Mouse (Mus musculus): ENCODE measurements around the gene Aebp2.
A peak's percentile ranks its signal among the peaks of the same experiment; 100 is the strongest.

Aebp2 gene

DNA sequence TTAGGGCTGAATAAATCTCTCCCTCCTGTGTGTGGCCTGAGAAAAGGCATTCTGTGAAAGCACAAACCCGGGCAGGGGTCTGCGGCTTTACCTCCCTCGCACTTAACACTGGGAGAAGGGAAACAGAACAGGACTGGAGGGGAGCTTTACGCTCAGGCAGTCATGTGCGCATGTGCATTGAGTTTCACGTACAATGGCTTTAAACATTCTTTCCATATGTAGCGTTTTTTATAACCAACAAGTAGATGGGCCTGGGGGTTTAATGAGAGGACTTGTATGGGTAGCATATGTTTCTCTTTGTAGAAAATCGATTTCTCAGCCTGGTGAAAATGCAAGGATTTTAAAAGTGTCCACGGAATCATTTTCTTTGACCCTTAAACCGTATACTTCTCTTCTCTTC, 82.7 kb downstream of the Aebp2 start:
- no peak for DNase-seq

DNA sequence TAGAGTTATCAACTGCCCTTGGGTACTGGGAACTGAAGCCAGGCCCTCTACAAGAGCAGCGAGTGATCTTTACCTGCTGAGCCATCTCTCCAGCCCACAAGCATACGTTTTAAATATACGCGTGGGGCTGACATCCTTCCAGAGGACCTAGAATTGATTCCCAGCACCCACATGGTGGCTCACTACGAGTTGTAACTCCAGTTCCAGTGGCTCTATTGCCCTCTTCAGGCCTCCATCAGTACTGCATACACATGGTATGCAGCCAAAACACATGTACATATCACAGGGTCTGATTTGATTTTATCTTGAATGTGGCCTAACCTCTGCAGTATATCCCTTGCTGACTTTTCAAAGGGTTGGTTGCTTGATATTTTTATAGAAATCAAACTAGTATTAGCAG, 83.6 kb downstream of the Aebp2 start:
- DNase-seq, result no peak

DNA sequence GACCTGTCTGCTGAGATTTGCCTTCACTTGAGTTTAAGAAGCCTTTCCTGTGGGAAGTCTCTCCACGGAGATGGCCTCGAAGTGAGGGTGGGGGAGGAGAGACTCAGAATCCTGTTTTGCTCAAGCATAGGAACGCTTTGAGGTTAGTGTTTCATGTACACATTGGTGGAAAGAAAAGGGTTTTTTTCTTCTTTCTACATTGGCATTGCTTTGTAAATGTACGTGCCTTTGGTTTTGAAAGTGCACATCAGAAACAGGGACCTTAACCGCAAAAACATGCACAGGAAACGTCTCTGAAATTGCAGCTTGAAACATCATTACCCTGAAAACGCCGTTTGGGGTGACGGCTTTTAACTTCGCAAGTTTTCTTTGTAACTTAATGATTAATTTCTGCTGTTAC, 85.6 kb downstream of the Aebp2 start:
- DNase-seq, result no peak

DNA sequence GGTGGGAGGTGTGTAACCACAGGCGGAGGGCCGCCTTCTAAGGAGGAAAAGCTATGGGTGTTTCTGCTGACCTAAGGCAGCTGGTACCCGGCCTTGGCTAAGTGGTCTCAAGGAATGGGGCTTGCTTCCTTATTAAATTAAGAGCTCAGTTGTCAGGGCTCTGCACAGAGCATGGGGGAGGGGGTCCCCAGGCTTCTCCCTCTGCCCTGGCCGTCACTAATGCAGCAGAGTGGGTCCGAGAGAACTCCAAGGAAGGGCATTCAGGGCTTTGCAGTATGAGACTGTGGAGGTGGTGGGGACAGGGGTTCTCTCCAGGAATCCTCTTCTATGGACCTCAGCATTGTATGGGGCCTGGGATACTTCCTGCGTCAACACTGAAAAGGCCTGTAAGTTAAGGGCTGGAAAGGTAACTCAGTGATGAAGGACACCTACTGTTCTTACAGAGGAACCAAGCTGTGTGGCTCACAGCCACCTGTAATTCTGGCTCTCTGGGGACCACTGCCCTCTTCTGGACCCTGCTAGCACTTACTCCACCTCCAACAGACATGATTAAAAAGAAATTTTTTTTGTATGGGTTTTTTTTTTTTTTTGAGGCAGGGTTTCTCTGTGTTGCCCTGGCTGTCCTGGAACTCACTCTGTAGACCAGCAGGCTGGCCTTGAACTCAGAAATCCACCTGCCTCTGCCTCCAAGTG, 87.1 kb downstream of the Aebp2 start:
- no peak for DNase-seq

DNA sequence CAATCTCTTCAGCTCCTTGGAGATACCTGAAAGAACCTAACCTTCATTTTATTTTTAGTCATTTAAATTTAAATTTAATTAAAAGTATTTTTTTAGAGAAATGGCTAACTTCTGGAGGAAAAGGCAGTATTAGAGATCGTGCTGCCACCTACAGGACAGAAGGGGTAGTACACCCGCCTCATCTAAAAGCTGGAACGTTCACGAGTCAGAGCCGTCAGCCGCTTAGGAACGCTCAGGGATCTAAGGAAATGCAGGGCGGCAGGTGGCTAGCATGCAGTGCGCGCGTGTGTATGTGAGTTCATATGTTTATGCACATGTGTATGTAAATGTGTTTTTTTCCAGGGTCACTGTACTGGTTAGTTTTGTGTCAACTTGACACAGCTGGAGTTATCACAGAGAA, 90.3 kb downstream of the Aebp2 start:
- peak; percentile 79 for DNase-seq

DNA sequence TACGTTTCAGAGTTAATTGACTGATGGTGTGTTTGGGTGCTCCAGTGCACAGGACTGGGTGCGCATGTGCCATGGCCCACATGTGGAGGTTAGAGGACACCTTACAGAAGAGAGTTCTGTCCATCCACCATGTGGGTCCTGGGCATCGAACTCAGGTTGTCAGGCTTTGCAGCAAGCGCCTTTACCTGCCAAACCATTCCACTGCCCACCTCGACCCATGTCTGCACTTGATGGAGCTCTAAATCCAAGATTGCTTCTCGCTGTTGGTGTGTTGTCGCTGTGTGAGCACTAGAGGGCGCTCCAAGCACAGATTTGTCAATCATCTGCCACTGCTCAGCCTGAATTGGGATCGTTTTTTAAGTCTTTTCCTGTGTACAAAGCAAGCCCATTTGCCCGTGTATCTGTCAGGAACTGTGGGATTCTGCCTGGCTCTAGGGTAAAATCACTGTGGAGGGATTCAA, 92.5 kb downstream of the Aebp2 start:
- peak; percentile 82 for DNase-seq

DNA sequence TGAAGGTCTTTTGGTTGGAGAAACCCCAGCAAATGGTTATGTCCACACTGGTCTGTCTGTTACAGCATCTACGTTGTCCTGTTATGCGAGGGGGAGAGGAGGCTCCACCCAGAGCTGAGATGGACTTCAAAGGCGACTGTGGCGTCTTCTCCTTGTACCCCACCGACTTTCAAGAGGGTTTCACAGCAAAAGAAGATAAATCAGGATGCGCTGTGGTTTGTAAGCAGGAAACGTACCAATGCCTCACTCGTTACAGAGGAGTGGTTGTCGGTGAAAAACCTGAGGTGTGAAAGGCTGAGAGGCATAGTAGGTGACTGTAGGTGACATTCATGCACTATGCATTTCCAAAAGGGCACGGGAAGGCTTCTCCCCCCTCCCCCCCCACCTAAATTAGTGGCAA, 99.6 kb downstream of the Aebp2 start:
- no peak for DNase-seq

Measured in retina, postnatal 1 day (tissue).